Mouse (Mus musculus): ENCODE results near the gene Ruvbl2.
"Not testable (repeated sequence)": the region's sequence is repeated elsewhere in the genome, so short reads cannot be mapped to it uniquely, and the experiment has no call there.

The Ruvbl2 gene

DNA sequence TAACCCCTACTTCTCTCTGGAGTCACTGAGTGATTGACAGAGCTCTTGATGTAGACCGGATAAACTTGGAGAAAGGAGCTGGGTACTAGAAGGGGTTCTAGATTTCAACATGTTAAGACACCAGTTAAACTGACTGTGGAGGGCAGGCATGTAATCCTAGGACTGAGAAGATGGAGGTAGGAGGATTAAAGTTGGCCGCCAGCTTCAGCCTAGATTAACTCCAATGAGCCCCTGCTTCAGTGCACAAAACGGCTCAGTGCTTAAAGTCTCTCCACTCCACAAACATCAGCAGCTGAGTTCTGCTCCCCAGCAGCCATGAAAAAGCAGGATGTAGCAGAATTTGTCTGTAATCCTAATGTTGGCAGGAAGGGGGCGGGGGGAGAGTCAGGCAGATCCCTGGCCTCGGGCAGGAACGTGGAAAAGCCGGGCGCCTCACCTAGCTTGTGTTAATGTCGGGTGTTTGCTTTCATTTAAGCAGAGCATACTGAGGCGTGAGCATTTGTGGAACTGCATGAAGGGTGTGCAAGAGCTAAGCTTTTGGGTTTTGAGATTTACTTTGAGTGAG lies 36.3 kb downstream of the Ruvbl2 start:
- in situ Hi-C loops (cut with MboI, MseI) = loop anchor here (5.0 kb wide), 1 partner anchor 99 kb away; no protein-coding TSS in a partner anchor

DNA sequence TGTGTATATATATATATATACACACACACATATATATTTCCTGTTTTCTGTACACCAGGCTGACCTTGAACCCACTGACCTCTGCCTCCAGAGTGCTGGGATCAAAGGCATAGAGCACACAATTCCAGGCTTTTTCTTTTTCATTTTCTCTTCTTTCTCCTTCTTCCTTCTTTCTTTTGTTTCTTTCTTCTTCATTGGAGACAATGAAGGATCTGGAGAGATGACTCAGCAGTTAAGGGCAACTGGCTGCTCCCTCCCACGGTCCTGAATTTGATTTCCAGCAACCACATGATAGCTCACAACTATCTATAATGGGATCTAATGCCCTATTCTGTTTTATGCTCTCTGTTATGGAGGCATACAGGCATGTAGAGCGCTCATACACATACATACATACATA lies 41.1 kb downstream of the Ruvbl2 start:
- in situ Hi-C loops (cut with MboI, MseI) = no loop called here

DNA sequence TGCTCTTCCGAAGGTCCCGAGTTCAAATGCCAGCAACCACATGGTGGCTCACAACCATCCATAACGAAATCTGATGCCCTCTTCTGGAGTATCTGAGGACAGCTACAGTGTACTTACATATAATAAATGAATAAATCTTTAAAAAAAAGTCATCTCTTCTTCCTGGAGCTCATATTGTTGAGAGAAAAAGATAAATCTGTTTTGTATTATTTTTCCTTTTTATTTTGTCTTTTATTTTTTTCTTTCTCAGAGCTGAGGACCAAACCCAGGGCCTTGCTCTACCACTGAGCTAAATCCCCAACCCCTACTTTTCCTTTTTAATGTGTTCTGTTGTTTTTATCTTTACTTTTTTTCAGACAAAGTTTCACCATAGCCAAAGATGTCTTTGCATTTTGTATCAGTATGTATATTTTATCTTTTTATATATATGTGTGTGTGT lies 41.5 kb downstream of the Ruvbl2 start:
- in situ Hi-C loops (cut with MboI, MseI) = not testable (repeated sequence)

DNA sequence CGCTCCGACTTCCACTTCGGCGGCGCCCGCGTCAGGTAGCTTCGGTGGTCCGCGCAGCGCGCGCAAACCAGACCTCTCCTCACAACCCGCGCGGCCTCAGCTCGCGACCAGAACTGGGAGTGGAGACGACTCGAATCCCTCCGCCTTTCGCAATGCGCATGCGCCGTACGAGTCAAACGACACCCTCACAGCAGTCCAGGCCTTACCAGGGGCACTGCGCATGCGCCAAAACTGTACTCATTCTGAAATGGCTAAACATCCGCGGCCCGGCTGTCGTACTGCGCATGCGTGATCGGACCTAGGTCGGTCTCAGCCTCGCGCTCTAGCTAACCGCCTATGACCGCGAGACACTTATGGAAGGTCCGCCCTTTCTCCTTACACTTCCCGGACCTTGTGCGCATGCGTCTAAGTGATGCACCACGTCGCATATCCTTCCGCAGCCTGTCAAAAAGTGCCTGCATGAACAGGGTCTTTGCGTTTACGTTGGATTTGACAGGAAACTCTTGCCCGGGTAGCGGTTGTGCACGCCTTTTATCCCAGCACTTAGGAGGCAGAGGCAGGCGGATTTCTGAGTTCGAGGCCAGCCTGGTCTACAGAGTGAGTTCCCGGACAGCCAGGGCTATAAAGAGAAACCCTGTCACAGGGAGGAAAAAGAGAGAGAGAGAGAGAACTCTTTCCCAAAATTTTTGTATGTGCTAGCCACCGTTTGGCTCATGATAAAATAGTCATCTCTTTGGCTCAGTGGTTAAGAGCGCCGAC lies 42.1 kb downstream of the Ruvbl2 start, which contains the start of gene Snrnp70:
Snrnp70 (minus strand) TSS at position 165 of the 759 bp plus-strand sequence.
- in situ Hi-C loops (cut with MboI, MseI) = no loop called here

DNA sequence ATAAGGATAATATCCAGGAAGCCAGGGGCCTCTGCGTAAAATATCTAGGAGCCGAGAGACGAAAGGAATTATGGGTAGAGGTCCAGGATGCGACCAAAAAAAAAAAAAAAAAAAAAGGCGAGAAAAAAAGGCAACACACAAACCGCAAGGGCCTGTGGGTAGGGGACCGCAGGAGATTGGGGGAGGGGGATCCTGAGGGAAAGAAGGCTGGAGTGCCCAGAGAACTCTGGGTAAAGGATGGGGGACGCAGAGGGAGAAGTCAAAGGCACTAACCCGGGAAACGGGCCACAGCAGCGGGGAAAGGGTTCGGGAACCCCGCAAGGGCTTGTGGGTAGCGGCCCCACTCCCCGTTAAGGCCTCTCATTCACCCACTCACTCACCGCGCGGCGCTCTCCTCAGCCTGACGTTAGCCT lies 42.8 kb downstream of the Ruvbl2 start:
- in situ Hi-C loops (cut with MboI, MseI) = no loop called here

DNA sequence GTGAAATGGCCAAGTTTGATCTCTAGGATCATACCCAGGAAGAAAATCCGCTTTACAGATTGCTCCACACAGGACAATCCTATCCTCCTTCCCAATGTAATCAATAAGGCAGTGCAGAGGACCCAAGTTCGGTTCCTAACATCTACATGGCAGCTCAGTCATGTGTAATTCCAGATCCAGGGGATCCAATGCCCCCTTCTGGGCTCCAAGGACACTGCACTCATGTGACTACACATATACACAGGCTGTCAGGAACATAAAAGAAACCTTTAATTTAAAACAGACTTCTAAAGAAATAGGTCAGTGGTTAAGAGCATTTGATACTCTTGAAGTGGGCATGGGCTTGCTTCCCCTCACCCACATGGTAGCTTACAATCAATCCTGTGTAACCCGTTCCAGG lies 51.8 kb downstream of the Ruvbl2 start:
- in situ Hi-C loops (cut with MboI, MseI) = no loop called here

DNA sequence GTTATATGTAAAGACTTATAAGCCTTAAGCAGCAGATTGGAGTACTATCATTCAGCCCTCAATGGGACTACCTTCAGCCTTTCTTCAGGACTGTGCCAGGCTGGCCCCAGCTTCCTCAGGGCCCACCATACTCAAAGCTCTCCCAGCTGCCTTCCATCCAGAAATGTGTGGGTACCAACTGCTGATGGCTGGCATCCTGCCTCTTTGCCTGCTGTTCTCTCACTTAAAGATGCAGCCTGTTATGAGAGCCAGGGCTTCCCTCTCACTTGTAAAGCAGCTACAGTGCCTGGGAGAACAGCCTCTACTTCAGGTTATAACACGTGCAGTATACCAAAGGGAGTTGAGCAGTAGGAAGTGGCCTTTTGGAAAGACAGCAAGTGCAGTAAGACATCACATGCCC lies 61.8 kb downstream of the Ruvbl2 start:
- in situ Hi-C loops (cut with MboI, MseI) = no loop called here

DNA sequence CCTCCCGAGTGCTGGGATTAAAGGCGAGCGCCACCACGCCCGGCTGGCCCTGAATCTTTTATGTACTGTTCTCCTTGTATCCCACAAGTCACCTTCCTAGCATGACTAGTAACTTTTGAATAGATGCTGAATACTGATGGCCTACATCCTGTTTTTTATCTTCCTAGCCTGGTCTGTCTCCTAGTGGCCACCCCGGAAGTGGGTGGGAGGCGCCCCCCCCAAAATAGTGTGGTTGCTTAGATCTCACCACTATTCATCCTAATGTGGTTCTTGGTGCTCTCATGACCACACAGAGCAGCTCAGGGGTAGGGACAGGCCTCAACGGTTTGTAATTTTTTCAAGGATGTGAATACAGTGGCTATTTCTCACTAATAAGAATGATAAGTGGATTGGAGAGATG lies 63.3 kb downstream of the Ruvbl2 start:
- in situ Hi-C loops (cut with MboI, MseI) = no loop called here

DNA sequence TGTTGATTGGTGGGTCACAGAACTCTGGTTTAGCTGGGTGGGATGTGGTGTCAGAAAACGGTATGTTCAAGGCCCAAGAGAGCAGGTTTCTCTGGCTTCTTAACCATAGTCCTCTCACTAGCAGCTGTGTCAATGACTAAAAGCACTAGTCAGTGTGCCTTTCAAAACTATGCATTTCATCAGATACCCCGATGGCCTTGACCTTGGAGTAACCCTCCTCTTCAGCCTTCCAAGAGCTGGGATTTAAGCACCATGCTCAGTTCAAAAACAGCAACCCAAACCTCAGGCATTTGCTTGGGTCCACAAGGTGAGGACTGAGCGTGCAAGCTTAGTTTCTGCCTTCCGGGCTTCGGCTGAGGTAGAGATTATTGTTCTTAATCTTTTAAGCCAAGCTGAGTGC lies 65.5 kb downstream of the Ruvbl2 start:
- in situ Hi-C loops (cut with MboI, MseI) = no loop called here
